Mouse (Mus musculus) cortical plate, adult 2 months (tissue): ENCODE measurements around the gene Sucla2.

Source experiments
- CTCF ChIP-seq: fragments of 200-500 bp; IDR thresholded peaks from 2 replicates; pipeline ENCODE4 v1.5.1; 2011; ENCODE audit warnings: mild to moderate bottlenecking, control low read depth, low read length; ENCODE audit not compliant: insufficient read depth; ENCODE audit errors: extremely low read depth
- POLR2A ChIP-seq: fragments of 200-500 bp; IDR thresholded peaks from 2 replicates; pipeline ENCODE4 v1.6.1; 2011; ENCODE audit warnings: mild to moderate bottlenecking, low read length, control low read depth; ENCODE audit not compliant: insufficient read depth; ENCODE audit errors: extremely low read depth

- TF ChIP-seq CTCF (no peak), POLR2A (no peak)
Measured at GRCm38 (mm10) chr14:73547034-73547433, 21.9 kb downstream of the Sucla2 start.
